Mouse (Mus musculus) heart, embryonic 16.5 days (tissue): ENCODE measurements around the gene Mrpl21. TPM values are rescaled to one million over a fixed set of nuclear protein-coding genes. Genes with fewer than 3 reads are reported as not detected.

Source experiments
- ATAC-seq: fragments of 200-750 bp; cut with Nextera tagmentation; replicated peaks from 2 replicates; pipeline ENCODE4 v1.8.0; 2017; ENCODE audit warnings: moderate number of reproducible peaks; ENCODE audit not compliant: insufficient read depth, low FRiP score; ENCODE audit errors: extremely low read depth
- H3K27ac ChIP-seq: fragments of 300-500 bp; sonication (generic); 2 replicates; pipeline ENCODE4 v1.5.1; 2014; ENCODE audit warnings: mild to moderate bottlenecking, low read length, control low read depth, moderate library complexity
- H3K27me3 ChIP-seq: fragments of 300-500 bp; sonication (generic); 2 replicates; pipeline ENCODE4 v1.6.1; 2014; ENCODE audit warnings: low read length, mixed read lengths; ENCODE audit not compliant: control insufficient read depth, insufficient read depth
- H3K36me3 ChIP-seq: fragments of 300-500 bp; sonication (generic); 2 replicates; pipeline ENCODE4 v1.6.1; 2014; ENCODE audit not compliant: control insufficient read depth, insufficient read depth
- H3K4me1 ChIP-seq: fragments of 300-500 bp; sonication (generic); 2 replicates; pipeline ENCODE4 v1.6.1; 2014; ENCODE audit warnings: low read length, mixed read lengths; ENCODE audit not compliant: control insufficient read depth, insufficient read depth
- H3K4me2 ChIP-seq: fragments of 300-500 bp; sonication (generic); 2 replicates; pipeline ENCODE4 v1.6.1; 2014; ENCODE audit warnings: low read depth, mild to moderate bottlenecking, control low read depth, low read length
- H3K4me3 ChIP-seq: fragments of 300-500 bp; sonication (generic); 2 replicates; pipeline ENCODE4 v1.5.1; 2014; ENCODE audit warnings: mild to moderate bottlenecking, control low read depth, low read length
- H3K9ac ChIP-seq: fragments of 300-500 bp; sonication (generic); 2 replicates; pipeline ENCODE4 v1.6.1; 2014; ENCODE audit warnings: low read length, control low read depth
- H3K9me3 ChIP-seq: fragments of 300-500 bp; sonication (generic); replicated peaks from 2 replicates; pipeline ENCODE4 v1.6.1; 2016; ENCODE audit warnings: low read length; ENCODE audit not compliant: control insufficient read depth
- WGBS: fragments of 180-500 bp; shearing (Covaris S2); extraction: QIAGEN DNeasy Blood & Tissue Kit; methylation state at CpG from one replicate; pipeline ENCODE4 v1.1.7; 2014; 5-methylcytosine and 5-hydroxymethylcytosine counted together
- polyA plus RNA-seq: library from polyadenylated mRNA; unstranded; fragments of >200 nt; fragmentation: Nextera tagmentation; extraction: Ambion mirVana; gene quantifications from 2 replicates; pipeline ENCODE4 v1.2.1, GENCODE M21; 2015

Mrpl21 gene
- polyA plus RNA-seq, 1 experiment from 2014 or later, result 100 TPM

- Histone ChIP-seq H3K27me3 (no peaks in the 10 kb centered on the region), H3K36me3 (no peaks in the 10 kb centered on the region), H3K9me3 (0 out of 2 replicates have a peak, but pooled peaks cover 2% of the 10 kb centered on the region), H3K9ac (no peak overlapping the region), H3K4me2 (no peak overlapping the region), H3K4me1 (peaks cover 14% of the 10 kb centered on the region), H3K4me3 (no peak overlapping the region), H3K27ac (no peak overlapping the region)
- 80% methylated on average over 3 of the region's 3 CpGs for whole genome bisulfite sequencing
- ATAC-seq, result no peak
Measured at GRCm38 (mm10) chr19:3320801-3321200, 38.1 kb downstream of the Mrpl21 start.

GRCm38 (mm10) chr19:3321617-3322016 is 38.9 kb downstream of the Mrpl21 start:
- Histone ChIP-seq H3K9ac (peak overlapping the region; percentile 87), H3K27ac (peak overlapping the region; percentile 74), H3K36me3 (no peaks in the 10 kb centered on the region), H3K9me3 (0 out of 2 replicates have a peak, but pooled peaks cover 2% of the 10 kb centered on the region), H3K27me3 (no peaks in the 10 kb centered on the region), H3K4me2 (peak overlapping the region; percentile 93), H3K4me3 (peak overlapping the region; percentile 86), H3K4me1 (peaks cover 22% of the 10 kb centered on the region)
- ATAC-seq, result peak; percentile 21; the same call in 1 of the 2 replicates
- 3% methylated on average over 11 of the region's 11 CpGs for whole genome bisulfite sequencing

- no peaks in the 10 kb centered on the region for H3K36me3 ChIP-seq
- peaks cover 24% of the 10 kb centered on the region for H3K4me1 ChIP-seq
- peak within 1 kb of the TSS; percentile 87 for H3K9ac ChIP-seq
- peak within 1 kb of the TSS; percentile 99 for H3K27ac ChIP-seq
- peak; percentile 7; the same call in 1 of the 2 replicates for ATAC-seq
- WGBS, result 2% methylated on average over 26 of the region's 26 CpGs
- no peaks in the 10 kb centered on the region for H3K27me3 ChIP-seq
- H3K9me3 ChIP-seq, result 0 out of 2 replicates have a peak, but pooled peaks cover 2% of the 10 kb centered on the region
- peak within 1 kb of the TSS; percentile 93 for H3K4me2 ChIP-seq
- H3K4me3 ChIP-seq, result peak within 1 kb of the TSS; percentile 86
Measured at GRCm38 (mm10) chr19:3322261-3322969, 39.7 kb downstream of the Mrpl21 start, which contains the start of gene Cpt1a. TSS of gene Cpt1a (plus strand) at chr19:3322334.

GRCm38 (mm10) chr19:3323201-3323621 is 40.5 kb downstream of the Mrpl21 start:
- H3K27me3 ChIP-seq, result no peaks in the 10 kb centered on the region
- H3K9me3 ChIP-seq, result 0 out of 2 replicates have a peak, but pooled peaks cover 2% of the 10 kb centered on the region
- peak overlapping the region; percentile 99 for H3K27ac ChIP-seq
- under 1% methylated on average over 47 of the region's 47 CpGs for WGBS
- peak overlapping the region; percentile 87 for H3K9ac ChIP-seq
- peaks cover 24% of the 10 kb centered on the region for H3K4me1 ChIP-seq
- peak overlapping the region; percentile 93 for H3K4me2 ChIP-seq
- H3K36me3 ChIP-seq, result no peaks in the 10 kb centered on the region
- peak overlapping the region; percentile 86 for H3K4me3 ChIP-seq
- peak; percentile 83 for ATAC-seq

- peak overlapping the region; percentile 93 for H3K4me2 ChIP-seq
- H3K27ac ChIP-seq, result peak overlapping the region; percentile 99
- H3K4me3 ChIP-seq, result peak overlapping the region; percentile 86
- H3K9me3 ChIP-seq, result 0 out of 2 replicates have a peak, but pooled peaks cover 2% of the 10 kb centered on the region
- H3K36me3 ChIP-seq, result no peaks in the 10 kb centered on the region
- ATAC-seq, result 0 out of 2 replicates have a peak, but pooled peaks have one; percentile 6
- under 1% methylated on average over 34 of the region's 34 CpGs for WGBS
- no peaks in the 10 kb centered on the region for H3K27me3 ChIP-seq
- H3K9ac ChIP-seq, result peak overlapping the region; percentile 87
- H3K4me1 ChIP-seq, result peaks cover 24% of the 10 kb centered on the region
Measured at GRCm38 (mm10) chr19:3323753-3324270, 41.1 kb downstream of the Mrpl21 start.

GRCm38 (mm10) chr19:3324271-3324811 is 41.6 kb downstream of the Mrpl21 start:
- WGBS, result 2% methylated on average over 17 of the region's 17 CpGs
- Histone ChIP-seq H3K27ac (peak overlapping the region; percentile 99), H3K4me2 (peak overlapping the region; percentile 93), H3K4me1 (peaks cover 24% of the 10 kb centered on the region), H3K4me3 (peak overlapping the region; percentile 86), H3K9me3 (0 out of 2 replicates have a peak, but pooled peaks cover 2% of the 10 kb centered on the region), H3K36me3 (no peaks in the 10 kb centered on the region), H3K9ac (peak overlapping the region; percentile 87), H3K27me3 (no peaks in the 10 kb centered on the region)
- no peak for ATAC-seq

GRCm38 (mm10) chr19:3324931-3325711 is 42.4 kb downstream of the Mrpl21 start:
- peaks cover 24% of the 10 kb centered on the region for H3K4me1 ChIP-seq
- peak overlapping the region; percentile 87 for H3K9ac ChIP-seq
- no peaks in the 10 kb centered on the region for H3K36me3 ChIP-seq
- peak overlapping the region; percentile 99 for H3K27ac ChIP-seq
- no peaks in the 10 kb centered on the region for H3K27me3 ChIP-seq
- H3K4me3 ChIP-seq, result peak overlapping the region; percentile 86
- H3K9me3 ChIP-seq, result 0 out of 2 replicates have a peak, but pooled peaks cover 2% of the 10 kb centered on the region
- peak overlapping the region; percentile 93 for H3K4me2 ChIP-seq
- ATAC-seq, result peak; percentile 71
- WGBS, result under 1% methylated on average over 59 of the region's 59 CpGs

GRCm38 (mm10) chr19:3325771-3326478 is 43.2 kb downstream of the Mrpl21 start:
- no peak for ATAC-seq
- no peaks in the 10 kb centered on the region for H3K9me3 ChIP-seq
- 30% methylated on average over 15 of the region's 15 CpGs for WGBS
- H3K27me3 ChIP-seq, result no peaks in the 10 kb centered on the region
- peak overlapping the region; percentile 73 for H3K9ac ChIP-seq
- peak overlapping the region; percentile 99 for H3K27ac ChIP-seq
- H3K4me3 ChIP-seq, result peak overlapping the region; percentile 86
- H3K4me2 ChIP-seq, result peak overlapping the region; percentile 93
- H3K36me3 ChIP-seq, result no peaks in the 10 kb centered on the region
- H3K4me1 ChIP-seq, result peaks cover 24% of the 10 kb centered on the region
